Mouse (Mus musculus) retina, embryonic 14.5 days (tissue): ENCODE measurements around the gene Lama5.
"Not testable (repeated sequence)": the region's sequence is repeated elsewhere in the genome, so short reads cannot be mapped to it uniquely, and the experiment has no call there.

Experiments
- DNase-seq: peaks from one replicate; pipeline ENCODE4 v3.0.0-alpha.2; 2015; ENCODE audit warnings: low spot score

The Lama5 gene

GRCm38 (mm10) chr2:180225762-180226378, at the start of gene Lama5:
Lama5 (minus strand) TSS chr2:180225859.
- peak; percentile 73 for DNase-seq

GRCm38 (mm10) chr2:180274523-180274922, 48.9 kb upstream of the Lama5 start:
- no peak for DNase-seq

DNA sequence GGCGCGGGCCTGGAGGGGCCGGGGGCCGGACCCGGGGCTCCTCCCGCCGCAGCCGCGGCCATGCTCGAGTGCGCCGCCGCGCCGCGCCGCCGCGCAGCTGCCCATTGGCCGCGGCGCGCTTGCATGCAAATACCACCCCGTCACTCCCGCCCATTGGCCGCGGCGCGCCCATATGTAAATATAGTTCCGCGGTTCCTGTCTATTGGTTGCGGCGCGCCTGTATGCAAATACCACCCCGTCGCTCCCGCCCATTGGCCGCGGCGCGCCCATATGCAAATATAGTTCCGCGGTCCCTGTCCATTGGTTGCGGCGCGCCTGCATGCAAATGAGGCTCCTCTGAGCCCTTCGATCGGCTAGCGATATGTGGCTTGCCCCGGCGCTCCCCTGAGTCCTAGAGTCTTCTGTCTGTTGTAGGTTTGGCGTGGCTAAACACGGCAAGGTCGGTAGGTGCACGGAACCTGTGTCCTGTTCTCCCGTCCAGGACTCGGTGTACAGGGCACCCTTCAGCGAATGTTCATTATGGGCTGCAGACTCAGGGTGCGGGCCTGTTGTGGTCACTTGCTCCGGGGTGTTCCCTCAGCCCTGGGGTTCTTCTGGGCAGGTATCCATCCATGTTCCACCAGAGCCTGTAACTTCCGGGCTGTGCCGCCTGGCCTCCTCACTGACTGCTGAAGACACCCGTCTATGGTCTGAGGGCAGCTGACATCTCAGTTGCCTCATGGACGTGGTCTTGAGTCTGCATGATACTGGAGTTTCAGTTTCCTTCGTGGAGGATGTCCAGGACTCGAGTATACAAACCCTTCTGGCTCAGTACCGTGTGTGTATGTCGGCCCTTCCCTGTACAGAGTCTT, 48.0 kb upstream of the Lama5 start, which contains the start of gene Cables2:
Cables2 (minus strand) TSS at position 103 of the 851 bp plus-strand sequence.
- peak; percentile 97 for DNase-seq

GRCm38 (mm10) chr2:180272884-180273321, 47.2 kb upstream of the Lama5 start:
- DNase-seq, result no peak

GRCm38 (mm10) chr2:180271804-180272395, 46.2 kb upstream of the Lama5 start:
- no peak for DNase-seq

DNA sequence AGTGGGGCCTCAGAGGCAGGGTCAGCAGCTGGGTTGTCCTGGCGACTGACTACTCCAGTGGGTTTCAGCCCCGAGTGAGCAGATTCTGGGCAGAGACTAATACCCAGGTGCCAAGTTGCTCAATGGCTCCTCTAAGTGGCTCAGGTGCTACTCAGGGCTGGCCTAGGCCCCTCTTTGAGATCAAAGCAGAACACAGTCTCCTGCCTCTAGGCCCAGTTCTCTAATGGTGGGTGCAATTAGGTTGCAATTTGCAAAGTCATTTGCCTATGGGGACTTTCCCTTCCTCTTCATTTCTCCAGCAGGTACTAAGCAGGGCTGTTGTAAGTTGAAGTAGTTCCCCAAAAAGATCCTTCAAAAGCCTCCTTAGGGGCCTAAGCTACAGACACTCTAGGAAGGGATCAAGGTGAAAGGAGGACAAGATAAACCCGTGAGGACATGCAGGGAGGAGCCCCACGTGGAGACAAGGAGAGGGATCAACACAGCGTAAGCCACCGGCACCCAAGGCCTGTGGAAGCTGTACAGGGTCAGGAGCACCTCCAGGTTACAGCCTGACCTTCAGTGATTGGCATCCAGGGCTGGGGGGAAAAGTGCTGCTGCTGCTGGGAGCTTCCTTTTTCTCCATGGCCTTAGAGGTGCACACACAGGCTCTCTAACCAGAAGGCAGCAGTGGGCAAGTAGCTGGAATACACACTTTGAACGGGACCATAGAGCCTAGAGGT, 45.0 kb upstream of the Lama5 start:
- no peak for DNase-seq

DNA sequence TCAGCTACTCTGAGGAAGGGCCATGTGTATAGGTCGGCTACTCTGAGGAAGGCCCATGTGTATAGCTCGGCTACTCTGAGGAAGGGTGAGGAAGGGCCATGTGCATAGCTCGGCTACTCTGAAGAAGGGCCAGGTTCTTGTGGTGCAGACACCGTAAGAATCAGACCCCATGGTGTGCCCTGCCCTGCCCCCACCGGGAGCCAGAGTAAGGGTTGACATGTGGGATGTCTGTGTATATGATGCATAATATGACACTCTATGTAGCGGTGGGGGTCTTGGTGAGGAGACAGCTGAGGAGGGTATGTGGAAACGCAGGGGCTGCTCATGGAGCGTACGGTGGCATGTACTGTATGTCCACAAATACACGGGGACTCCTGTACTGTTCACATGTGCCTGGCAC, 43.7 kb upstream of the Lama5 start:
- no peak for DNase-seq

- DNase-seq, result no peak
Observed at GRCm38 (mm10) chr2:180267955-180268354, 42.3 kb upstream of the Lama5 start.

GRCm38 (mm10) chr2:180262891-180263290, 37.2 kb upstream of the Lama5 start:
- no peak for DNase-seq

GRCm38 (mm10) chr2:180262441-180262840, 36.8 kb upstream of the Lama5 start:
- no peak for DNase-seq

DNA sequence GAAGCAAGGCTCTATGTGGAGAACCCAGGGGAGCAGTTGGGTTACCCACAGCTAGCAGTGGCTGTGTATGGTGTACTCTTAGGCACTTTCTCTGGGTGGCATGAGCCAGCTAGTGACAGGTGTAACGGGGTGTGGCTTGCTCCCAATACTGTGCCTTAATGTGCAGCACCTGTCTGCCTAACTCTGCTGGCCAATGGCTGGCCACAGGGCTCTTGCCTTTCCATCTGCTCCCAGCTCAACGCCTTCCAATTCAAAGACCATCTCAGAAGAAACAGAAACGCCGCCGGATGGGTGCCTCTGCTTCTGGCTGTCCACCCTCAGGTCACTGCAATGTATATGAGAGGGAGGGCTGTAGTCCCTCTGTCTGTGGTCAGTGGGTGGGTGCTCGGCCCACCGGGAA, 36.2 kb upstream of the Lama5 start:
- no peak for DNase-seq

GRCm38 (mm10) chr2:180260610-180261480, 35.2 kb upstream of the Lama5 start:
- DNase-seq, result no peak

DNA sequence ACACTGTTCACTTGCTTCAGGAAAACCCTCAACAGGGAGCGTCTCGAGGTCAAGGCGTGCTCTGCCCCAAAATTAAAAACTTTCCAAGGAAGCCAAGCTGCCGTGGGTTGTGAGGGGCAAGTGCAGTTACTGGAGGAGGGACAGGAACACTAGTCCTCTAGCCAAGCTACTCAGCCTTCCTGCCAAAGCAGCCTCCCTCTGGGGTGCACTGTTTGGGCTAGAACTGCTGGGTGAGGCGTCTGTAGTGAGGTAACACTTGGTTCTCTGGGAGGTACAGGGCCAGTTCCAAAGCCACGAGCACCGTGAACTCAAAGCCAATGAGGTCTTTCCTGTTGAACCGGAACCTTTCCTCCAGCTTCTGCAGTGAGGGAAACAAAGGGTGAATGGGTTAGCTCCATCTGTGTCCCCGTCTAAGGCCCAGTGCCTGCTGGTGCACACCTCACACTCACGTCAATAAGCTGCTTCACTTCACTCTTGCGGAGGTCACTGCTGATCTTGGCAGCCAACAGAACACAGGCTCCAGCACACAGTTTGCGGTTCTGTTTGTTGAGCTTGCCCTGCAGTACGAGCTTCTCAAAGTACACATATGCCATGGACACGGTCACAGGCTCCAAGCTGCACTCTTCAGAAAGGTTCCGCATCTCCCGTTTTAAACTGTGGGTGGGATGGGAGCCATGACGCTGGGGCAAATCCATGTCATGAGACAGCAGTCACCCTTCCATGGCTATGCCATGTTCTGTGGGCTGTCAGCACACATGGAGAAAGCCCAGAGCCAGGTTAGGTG, 34.4 kb upstream of the Lama5 start:
- DNase-seq, result not testable (repeated sequence)

DNA sequence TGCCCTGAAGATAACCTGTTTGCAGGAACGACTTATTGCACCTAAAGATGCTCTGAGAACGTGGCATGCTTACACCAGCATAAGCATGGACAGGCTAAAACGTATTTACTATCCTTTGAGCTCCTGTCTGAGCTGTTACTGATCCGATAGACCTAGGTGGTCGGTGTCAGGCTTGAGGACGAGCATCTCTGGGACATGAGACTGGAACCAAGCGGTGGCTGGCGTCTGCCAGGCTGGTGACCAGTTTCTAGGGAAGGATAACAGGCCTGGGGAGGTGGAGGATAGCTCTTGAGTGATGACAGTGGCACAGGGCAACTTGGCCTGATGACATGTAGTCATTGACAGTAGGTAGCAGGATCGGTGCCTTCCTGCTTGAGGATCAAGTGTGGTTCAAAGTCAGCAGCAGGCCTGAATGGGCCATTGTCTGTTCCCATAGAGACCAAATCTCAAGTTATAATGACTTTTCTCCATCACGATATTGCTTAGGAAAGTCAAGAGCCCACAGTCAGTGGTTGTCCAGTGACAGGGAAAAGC, 33.4 kb upstream of the Lama5 start:
- DNase-seq, result not testable (repeated sequence)

DNA sequence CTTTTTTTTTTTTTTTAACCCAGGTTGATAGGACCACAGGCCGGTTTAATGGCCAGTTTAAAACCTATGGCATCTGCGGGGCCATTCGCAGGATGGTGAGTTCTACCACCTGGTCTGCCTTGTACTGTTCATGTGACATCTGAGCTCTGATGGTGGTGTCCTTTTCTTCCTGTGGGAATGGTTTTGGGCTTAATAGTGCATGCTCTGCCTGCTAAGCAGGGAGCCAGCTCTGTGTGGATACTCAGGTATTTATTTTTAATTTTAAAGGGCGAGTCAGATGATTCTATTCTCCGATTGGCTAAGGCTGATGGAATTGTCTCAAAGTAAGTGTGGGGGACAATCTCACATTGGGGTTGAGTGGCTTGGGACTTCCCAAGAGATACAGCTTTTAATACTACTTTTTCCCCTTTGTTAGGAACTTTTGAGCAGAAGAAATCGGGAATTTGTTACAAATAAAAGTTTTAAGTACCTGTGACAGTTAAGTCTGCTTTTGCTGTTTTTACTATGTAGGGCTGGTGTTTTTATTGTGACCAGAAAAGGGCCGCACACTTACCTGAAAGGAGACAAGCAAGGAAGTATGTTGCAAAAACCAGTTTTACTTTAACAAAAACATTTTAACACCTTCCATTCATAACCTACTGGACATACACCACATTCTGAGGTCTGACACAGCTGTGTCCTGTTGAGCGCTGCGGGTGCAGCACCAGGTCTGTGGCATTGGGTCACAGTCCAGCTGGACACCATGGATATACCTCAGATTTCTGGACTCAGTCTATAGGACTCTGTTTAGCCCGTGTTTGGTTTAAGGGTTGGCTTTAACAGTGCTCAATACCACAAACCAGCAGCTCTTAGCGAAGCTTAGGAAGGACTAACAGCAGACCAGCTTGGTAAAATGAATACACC, 32.6 kb upstream of the Lama5 start:
- DNase-seq, result no peak

DNA sequence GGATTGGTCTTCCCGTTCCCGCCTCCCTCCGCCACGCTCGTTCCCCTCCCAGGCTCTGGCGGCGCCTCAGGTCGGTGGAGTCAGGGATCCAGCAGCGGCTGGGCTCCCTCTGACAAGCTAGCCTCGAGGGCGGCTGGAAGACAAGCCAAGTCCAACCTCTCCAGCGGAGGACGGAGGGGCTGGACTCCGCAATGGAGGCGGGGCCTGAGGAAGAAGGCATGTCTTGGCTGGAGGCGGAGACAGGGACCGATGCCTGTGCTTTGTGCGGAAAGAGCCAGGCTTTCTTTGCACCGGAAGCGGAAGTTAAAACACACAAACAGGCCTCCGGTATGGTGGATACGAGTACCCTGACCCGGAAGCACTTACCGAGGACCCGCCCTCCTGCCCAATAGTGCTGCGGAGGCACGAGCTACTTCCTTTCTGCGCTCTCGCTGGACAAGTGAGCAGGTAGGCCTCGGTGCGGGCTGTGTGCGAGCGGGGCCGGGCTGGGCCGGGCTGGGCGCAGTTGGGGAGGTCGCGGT, 31.4 kb upstream of the Lama5 start, which contains the start of gene Rps21:
Rps21 (plus strand) TSS at position 377 of the 521 bp plus-strand sequence.
- DNase-seq, result peak; percentile 100

DNA sequence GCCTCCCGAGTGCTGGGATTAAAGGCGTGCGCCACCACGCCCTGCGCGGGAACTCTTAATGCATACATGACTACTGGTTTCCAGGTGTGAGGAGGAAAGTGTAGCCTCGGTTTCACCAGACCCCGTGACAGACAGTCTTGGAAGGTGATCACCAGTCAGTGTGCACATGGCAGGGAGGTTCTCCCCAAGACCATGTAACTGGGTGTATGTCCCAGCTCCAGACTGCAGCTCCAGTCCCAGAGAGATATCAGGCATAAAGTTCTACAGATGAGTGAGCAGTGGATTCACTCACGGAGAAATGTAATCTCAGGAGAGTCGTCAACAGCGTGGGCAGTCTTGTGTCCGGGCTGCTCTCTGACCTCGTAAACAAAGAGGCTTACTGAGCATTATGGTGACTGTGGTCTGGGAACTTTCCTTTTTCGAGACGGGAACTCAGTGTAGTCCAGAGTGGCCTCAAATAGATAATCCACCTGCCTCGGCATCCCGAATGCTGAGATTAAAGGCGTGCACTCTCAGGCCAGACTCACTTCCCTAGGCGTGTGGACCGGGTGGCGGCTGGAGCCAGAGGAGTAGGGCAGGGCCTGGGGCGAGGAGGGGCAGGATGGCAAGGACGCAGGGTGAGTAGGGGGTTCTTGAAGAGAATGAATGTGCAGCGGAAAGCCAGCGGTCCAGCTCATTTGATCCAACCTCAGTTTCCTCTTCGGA, 30.8 kb upstream of the Lama5 start:
- DNase-seq, result no peak

DNA sequence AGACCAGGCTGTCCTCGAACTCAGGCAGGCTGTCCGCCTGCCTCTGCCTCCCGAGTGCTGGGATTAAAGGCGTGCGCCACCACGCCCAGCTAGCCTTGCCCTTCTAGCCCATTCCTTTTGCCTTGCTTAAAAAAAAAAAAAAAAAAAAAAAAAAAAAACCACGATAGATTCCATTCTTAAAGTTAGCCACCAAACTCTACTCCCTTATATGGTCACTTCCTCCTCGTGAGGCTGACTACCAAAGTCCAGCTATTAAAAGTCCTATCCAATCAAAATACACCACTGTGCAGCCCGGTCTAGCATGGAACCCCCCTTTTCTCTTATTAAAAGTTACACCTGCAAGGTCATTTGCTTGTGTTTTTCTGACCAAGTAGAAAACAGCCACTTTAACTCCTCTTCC, 30.0 kb upstream of the Lama5 start:
- DNase-seq, result no peak
